Mouse (Mus musculus) hindbrain, embryonic 12.5 days (tissue): Measurements from ENCODE around the gene Ubqln1. TPM values are rescaled to one million over a fixed set of nuclear protein-coding genes. Genes with fewer than 3 reads are reported as not detected.

Source experiments
- ATAC-seq: fragments of 200-750 bp; cut with Nextera tagmentation; 2 replicates; pipeline ENCODE4 v1.8.0; 2017; ENCODE audit warnings: moderate TSS enrichment; ENCODE audit not compliant: low FRiP score
- H3K27ac ChIP-seq: fragments of 300-500 bp; sonication (generic); 2 replicates; pipeline ENCODE4 v1.5.1; 2016; ENCODE audit warnings: mild to moderate bottlenecking
- H3K27me3 ChIP-seq: fragments of 300-500 bp; sonication (generic); 2 replicates; pipeline ENCODE4 v1.6.1; 2016; ENCODE audit warnings: mild to moderate bottlenecking
- H3K36me3 ChIP-seq: fragments of 300-500 bp; sonication (generic); 2 replicates; pipeline ENCODE4 v1.6.1; 2016; ENCODE audit warnings: mild to moderate bottlenecking
- H3K4me1 ChIP-seq: fragments of 300-500 bp; sonication (generic); 2 replicates; pipeline ENCODE4 v1.6.1; 2016
- H3K4me2 ChIP-seq: fragments of 300-500 bp; sonication (generic); replicated peaks from 2 replicates; pipeline ENCODE4 v1.6.1; 2016; ENCODE audit warnings: mild to moderate bottlenecking
- H3K4me3 ChIP-seq: fragments of 300-500 bp; sonication (generic); 2 replicates; pipeline ENCODE4 v1.5.1; 2016; ENCODE audit warnings: mild to moderate bottlenecking
- H3K9ac ChIP-seq: fragments of 300-500 bp; sonication (generic); 2 replicates; pipeline ENCODE4 v1.6.1; 2016; ENCODE audit warnings: mild to moderate bottlenecking, moderate library complexity
- H3K9me3 ChIP-seq: fragments of 300-500 bp; sonication (generic); replicated peaks from 2 replicates; pipeline ENCODE4 v1.6.1; 2016; ENCODE audit warnings: mild to moderate bottlenecking
- WGBS: fragments of 180-500 bp; shearing (Covaris S2); methylation state at CpG from one replicate; pipeline ENCODE4 v1.1.7; 2016; 5-methylcytosine and 5-hydroxymethylcytosine counted together
- polyA plus RNA-seq: library from polyadenylated mRNA; unstranded; fragments of >200 nt; fragmentation: Nextera tagmentation; extraction: Ambion mirVana; gene quantifications from 2 replicates; pipeline ENCODE4 v1.2.1, GENCODE M21; 2016

Gene Ubqln1
- polyA plus RNA-seq, 1 experiment from 2014 or later, result 161 TPM

DNA sequence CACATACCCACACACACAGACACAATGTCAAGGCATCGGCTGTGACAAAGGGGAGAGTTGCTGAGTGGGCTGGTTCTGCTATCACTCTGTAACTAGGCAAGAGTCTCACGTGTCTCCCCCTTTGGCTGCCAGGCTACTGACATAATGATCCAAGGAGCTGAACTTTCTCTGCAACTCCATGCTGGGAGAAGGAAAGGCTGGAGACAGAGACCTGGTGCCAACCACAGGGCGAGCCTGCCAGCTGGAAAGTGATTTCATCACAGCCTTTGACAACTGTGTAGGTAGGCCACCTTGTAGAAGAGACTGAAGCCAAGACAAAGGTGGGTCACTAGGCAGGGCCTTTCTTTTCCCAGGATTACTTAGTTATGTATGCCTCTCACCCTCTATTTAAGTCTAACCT, 18.2 kb downstream of the Ubqln1 start:
- no peak overlapping the region for H3K27ac ChIP-seq
- ATAC-seq, result no peak
- H3K27me3 ChIP-seq, result no peaks in the 10 kb centered on the region
- peaks cover 28% of the 10 kb centered on the region for H3K36me3 ChIP-seq
- H3K4me3 ChIP-seq, result no peak overlapping the region
- no peak overlapping the region for H3K4me2 ChIP-seq
- H3K4me1 ChIP-seq, result 0 out of 2 replicates have a peak, but pooled peaks cover 4% of the 10 kb centered on the region
- no peak overlapping the region for H3K9ac ChIP-seq
- no peaks in the 10 kb centered on the region for H3K9me3 ChIP-seq
- 76% methylated on average over 3 of the region's 3 CpGs for WGBS

- Histone ChIP-seq H3K4me3 (no peak overlapping the region), H3K4me1 (0 out of 2 replicates have a peak, but pooled peaks cover 4% of the 10 kb centered on the region), H3K27ac (no peak overlapping the region), H3K9me3 (no peaks in the 10 kb centered on the region), H3K27me3 (no peaks in the 10 kb centered on the region), H3K4me2 (no peak overlapping the region), H3K9ac (no peak overlapping the region), H3K36me3 (peaks cover 49% of the 10 kb centered on the region)
- no peak for ATAC-seq
- 87% methylated on average over 3 of the region's 3 CpGs for WGBS
These were observed 20.5 kb downstream of the Ubqln1 start for GRCm38 (mm10) chr13:58194908-58195307.

DNA sequence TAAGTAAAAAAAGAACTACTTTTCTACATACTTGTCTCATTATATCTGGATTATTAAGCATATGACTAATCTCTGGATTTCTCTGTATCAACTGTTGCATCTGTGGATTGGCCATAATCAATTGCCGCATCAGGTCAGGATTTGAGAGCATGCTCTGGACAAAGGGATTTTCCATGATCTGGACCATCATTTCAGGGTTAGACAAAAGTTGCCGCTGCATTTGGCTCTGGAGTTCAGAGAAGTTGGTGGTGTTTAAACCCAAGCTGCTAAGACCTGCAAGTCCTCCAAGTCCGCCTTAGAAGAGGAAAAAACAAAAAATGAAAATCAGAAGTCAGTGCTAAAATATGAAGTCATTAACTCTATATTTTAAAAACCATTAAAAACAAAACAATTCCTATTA, 22.2 kb downstream of the Ubqln1 start:
- Histone ChIP-seq H3K4me3 (no peak overlapping the region), H3K27ac (no peak overlapping the region), H3K27me3 (no peaks in the 10 kb centered on the region), H3K9ac (no peak overlapping the region), H3K4me2 (no peak overlapping the region), H3K36me3 (peaks cover 56% of the 10 kb centered on the region), H3K4me1 (no peaks in the 10 kb centered on the region), H3K9me3 (no peaks in the 10 kb centered on the region)
- ATAC-seq, result no peak
- WGBS, result 98% methylated on average over 3 of the region's 3 CpGs

DNA sequence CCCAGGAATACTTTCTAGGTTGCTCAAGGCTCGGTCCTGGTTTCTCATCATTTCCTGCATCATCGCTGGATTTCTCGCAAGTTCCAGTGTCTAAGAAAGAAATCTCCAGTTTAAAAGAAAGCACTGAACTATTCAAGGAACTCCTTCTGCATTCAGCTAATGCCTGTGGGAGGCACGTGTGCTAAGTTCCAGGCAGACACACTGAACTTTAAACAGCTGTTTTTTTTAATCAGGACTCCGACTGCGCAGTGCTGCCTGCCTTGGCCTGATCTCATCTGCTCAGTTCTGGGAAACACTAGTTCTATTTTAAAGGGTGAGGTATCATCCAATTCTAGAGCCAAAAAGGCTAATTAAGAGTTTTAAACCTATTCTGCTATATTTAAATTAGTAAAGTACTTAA, 23.3 kb downstream of the Ubqln1 start:
- no peaks in the 10 kb centered on the region for H3K27me3 ChIP-seq
- no peak overlapping the region for H3K4me2 ChIP-seq
- H3K4me1 ChIP-seq, result no peaks in the 10 kb centered on the region
- ATAC-seq, result no peak
- H3K9me3 ChIP-seq, result no peaks in the 10 kb centered on the region
- WGBS, result 93% methylated on average over 6 of the region's 6 CpGs
- H3K4me3 ChIP-seq, result no peak overlapping the region
- no peak overlapping the region for H3K9ac ChIP-seq
- no peak overlapping the region for H3K27ac ChIP-seq
- peaks cover 49% of the 10 kb centered on the region for H3K36me3 ChIP-seq

DNA sequence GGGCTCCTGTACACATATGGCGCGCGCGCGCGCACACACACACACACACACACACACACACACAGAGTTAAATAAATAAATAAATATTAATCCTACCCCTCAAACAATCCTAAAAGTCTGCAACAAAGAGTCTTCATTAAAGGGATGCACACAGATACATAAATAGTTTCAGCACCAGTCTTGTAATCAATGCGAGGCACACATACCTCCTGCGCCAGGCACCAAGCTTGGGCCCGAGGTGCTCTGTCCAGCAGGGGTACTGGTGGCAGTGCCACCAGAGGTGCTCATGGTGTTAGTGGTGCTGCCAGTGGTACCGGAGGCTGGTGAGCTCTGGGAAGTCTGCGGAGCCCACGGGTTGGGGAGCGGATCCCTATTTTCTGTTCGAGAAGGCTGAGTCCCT, 23.9 kb downstream of the Ubqln1 start:
- H3K27me3 ChIP-seq, result no peaks in the 10 kb centered on the region
- no peaks in the 10 kb centered on the region for H3K4me1 ChIP-seq
- WGBS, result 97% methylated on average over 14 of the region's 14 CpGs
- no peak overlapping the region for H3K4me2 ChIP-seq
- no peak overlapping the region for H3K27ac ChIP-seq
- H3K4me3 ChIP-seq, result no peak overlapping the region
- ATAC-seq, result no peak
- H3K9me3 ChIP-seq, result no peaks in the 10 kb centered on the region
- no peak overlapping the region for H3K9ac ChIP-seq
- H3K36me3 ChIP-seq, result peaks cover 53% of the 10 kb centered on the region

DNA sequence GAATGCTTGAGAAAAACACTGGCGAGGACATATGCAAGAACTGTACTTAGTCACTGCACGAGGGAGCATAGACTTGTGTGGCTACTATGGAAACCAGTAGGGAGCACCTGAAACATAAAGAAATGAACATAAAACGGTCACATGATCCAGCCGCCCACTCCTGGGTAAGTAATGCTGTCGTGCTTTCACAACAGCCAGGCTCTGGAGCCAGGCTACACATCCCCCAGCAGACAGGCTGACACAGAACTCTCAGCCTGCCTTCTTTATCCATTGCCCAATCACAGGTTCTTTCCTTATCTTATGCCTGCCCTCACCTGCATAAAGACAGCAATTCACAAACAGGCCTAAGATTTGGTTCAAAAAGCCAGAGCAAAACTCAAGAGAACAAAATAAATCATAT, 26.0 kb downstream of the Ubqln1 start:
- Histone ChIP-seq H3K36me3 (peaks cover 44% of the 10 kb centered on the region), H3K9me3 (no peaks in the 10 kb centered on the region)

GRCm38 (mm10) chr13:58188412-58188811, 27.0 kb downstream of the Ubqln1 start:
- H3K9me3 ChIP-seq, result no peaks in the 10 kb centered on the region
- H3K36me3 ChIP-seq, result peaks cover 44% of the 10 kb centered on the region
- no peak overlapping the region for H3K4me2 ChIP-seq
- WGBS, result 63% methylated on average over 4 of the region's 4 CpGs
- H3K27me3 ChIP-seq, result no peaks in the 10 kb centered on the region
- no peak; the same call in 1 of the 2 replicates for ATAC-seq
- H3K9ac ChIP-seq, result no peak overlapping the region
- H3K4me3 ChIP-seq, result no peak overlapping the region
- H3K4me1 ChIP-seq, result no peaks in the 10 kb centered on the region
- no peak overlapping the region for H3K27ac ChIP-seq

More for the DNA sequence above, 26.0 kb downstream of the Ubqln1 start:
- Histone ChIP-seq H3K4me2 (no peak overlapping the region), H3K4me3 (no peak overlapping the region), H3K27me3 (no peaks in the 10 kb centered on the region), H3K9ac (no peak overlapping the region), H3K4me1 (no peaks in the 10 kb centered on the region), H3K27ac (no peak overlapping the region)
- WGBS, result 87% methylated on average over 5 of the region's 5 CpGs
- no peak for ATAC-seq

- ATAC-seq, result no peak
- Histone ChIP-seq H3K4me3 (no peak overlapping the region), H3K4me1 (no peaks in the 10 kb centered on the region), H3K4me2 (no peak overlapping the region), H3K36me3 (peaks cover 45% of the 10 kb centered on the region), H3K9me3 (no peaks in the 10 kb centered on the region), H3K9ac (no peak overlapping the region), H3K27me3 (no peaks in the 10 kb centered on the region), H3K27ac (no peak overlapping the region)
- 81% methylated on average over 3 of the region's 3 CpGs for WGBS
These were observed 27.7 kb downstream of the Ubqln1 start for GRCm38 (mm10) chr13:58187751-58188150.

DNA sequence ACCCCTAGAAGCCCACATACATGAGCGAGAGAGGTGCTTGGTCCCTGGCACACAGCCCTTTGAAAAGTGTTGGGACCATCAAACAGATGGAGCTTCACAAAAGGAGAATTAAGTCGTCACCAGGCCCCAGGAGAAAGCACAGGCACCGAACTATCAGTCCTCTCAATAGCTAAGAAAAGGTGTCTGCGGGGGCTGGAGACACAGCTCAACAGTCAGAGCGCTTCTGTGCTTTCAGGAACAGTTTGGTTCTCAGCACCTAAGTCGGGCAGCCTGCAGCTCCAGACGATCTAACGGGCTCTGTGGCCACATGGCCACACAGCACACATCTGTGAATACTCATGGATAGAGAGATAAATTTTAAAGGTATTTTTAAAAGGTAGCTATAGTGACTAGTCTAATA, 29.2 kb downstream of the Ubqln1 start:
- 89% methylated on average over 8 of the region's 8 CpGs for WGBS
- H3K4me1 ChIP-seq, result no peaks in the 10 kb centered on the region
- H3K27me3 ChIP-seq, result no peaks in the 10 kb centered on the region
- H3K9me3 ChIP-seq, result no peaks in the 10 kb centered on the region
- H3K4me2 ChIP-seq, result no peak overlapping the region
- H3K4me3 ChIP-seq, result no peak overlapping the region
- H3K27ac ChIP-seq, result no peak overlapping the region
- no peak for ATAC-seq
- H3K36me3 ChIP-seq, result peaks cover 41% of the 10 kb centered on the region
- no peak overlapping the region for H3K9ac ChIP-seq

GRCm38 (mm10) chr13:58184111-58184510, 31.3 kb downstream of the Ubqln1 start:
- no peak for ATAC-seq
- Histone ChIP-seq H3K27ac (no peak overlapping the region), H3K4me3 (no peak overlapping the region), H3K27me3 (no peaks in the 10 kb centered on the region), H3K9ac (no peak overlapping the region), H3K4me2 (no peak overlapping the region), H3K4me1 (no peaks in the 10 kb centered on the region), H3K36me3 (peaks cover 43% of the 10 kb centered on the region), H3K9me3 (no peaks in the 10 kb centered on the region)
- WGBS, result 93% methylated on average over 3 of the region's 3 CpGs

- WGBS, result 91% methylated on average over 14 of the region's 14 CpGs
- no peak overlapping the region for H3K9ac ChIP-seq
- no peak for ATAC-seq
- H3K4me2 ChIP-seq, result no peak overlapping the region
- H3K9me3 ChIP-seq, result no peaks in the 10 kb centered on the region
- H3K27me3 ChIP-seq, result no peaks in the 10 kb centered on the region
- no peaks in the 10 kb centered on the region for H3K4me1 ChIP-seq
- H3K36me3 ChIP-seq, result peaks cover 55% of the 10 kb centered on the region
- no peak overlapping the region for H3K27ac ChIP-seq
- no peak overlapping the region for H3K4me3 ChIP-seq
These were observed 33.6 kb downstream of the Ubqln1 start for GRCm38 (mm10) chr13:58181607-58182551.

DNA sequence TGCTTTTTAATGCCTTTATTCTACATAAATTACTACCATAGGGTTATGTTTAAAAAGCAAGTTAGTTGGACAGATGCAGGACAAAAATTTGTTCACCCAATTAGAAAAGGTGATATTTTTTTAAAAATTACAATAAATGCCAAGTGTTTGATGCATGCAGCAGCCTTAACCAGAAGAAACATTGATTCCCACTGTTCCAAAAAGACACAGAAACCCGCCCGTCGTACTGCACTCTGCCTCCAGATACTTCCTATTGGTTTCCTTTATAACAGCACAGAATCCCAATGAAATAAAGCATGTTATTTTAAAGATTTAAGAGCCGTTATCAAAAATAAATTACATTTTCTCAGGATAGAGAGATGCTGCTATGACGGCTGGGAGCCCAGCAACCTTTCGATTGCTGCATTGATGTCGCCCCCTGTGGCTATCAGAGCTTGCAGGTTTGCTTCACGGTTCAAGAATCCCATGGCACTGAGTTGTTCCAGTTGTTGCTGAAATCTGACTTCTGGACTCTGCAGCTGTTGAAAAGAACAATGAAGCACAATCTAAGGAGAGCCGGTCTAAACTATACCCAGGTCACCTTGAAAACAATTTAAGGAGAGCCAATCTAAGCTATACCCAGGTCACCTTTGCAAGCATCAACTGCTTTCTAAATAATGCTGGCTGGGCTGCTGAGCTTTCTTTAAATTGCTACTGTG, 37.8 kb downstream of the Ubqln1 start:
- WGBS, result 87% methylated on average over 9 of the region's 9 CpGs
- Histone ChIP-seq H3K9me3 (no peaks in the 10 kb centered on the region), H3K4me2 (no peak overlapping the region), H3K27ac (no peak overlapping the region), H3K9ac (no peak overlapping the region), H3K4me1 (no peaks in the 10 kb centered on the region), H3K27me3 (no peaks in the 10 kb centered on the region), H3K36me3 (peaks cover 72% of the 10 kb centered on the region), H3K4me3 (no peak overlapping the region)
- ATAC-seq, result no peak
